Mouse (Mus musculus) bone marrow macrophage, adult 2 months (primary cell): ENCODE data around the gene Qtrt1. TPM values are rescaled to one million over a fixed set of nuclear protein-coding genes. Genes with fewer than 3 reads are reported as not detected.

Experiments used
- H3K27ac ChIP-seq: 2 replicates; pipeline ENCODE4 v1.5.1; 2012; ENCODE audit warnings: low read depth, low read length; ENCODE audit not compliant: insufficient read depth
- H3K4me1 ChIP-seq: 2 replicates; pipeline ENCODE4 v1.6.1; 2012; ENCODE audit warnings: low read length; ENCODE audit not compliant: control insufficient read depth, insufficient read depth
- H3K4me3 ChIP-seq: 2 replicates; pipeline ENCODE4 v1.5.1; 2012; ENCODE audit warnings: mild to moderate bottlenecking, low read length, moderate library complexity; ENCODE audit not compliant: insufficient read depth
- CTCF ChIP-seq: IDR thresholded peaks from 2 replicates; pipeline ENCODE4 v1.5.1; 2012; ENCODE audit warnings: low read depth, mild to moderate bottlenecking, low read length, moderate library complexity
- POLR2A ChIP-seq: IDR thresholded peaks from 2 replicates; pipeline ENCODE4 v1.6.1; 2012; ENCODE audit warnings: mild to moderate bottlenecking, low read depth, low read length, borderline replicate concordance
- polyA plus RNA-seq: library from polyadenylated mRNA; stranded (reverse); fragments of >200 nt; gene quantifications from 2 replicates; pipeline ENCODE4 v1.2.4, GENCODE M21; 2012; ENCODE audit not compliant: missing spikeins, insufficient read depth, insufficient read length

Gene Qtrt1
- polyA plus RNA-seq: 9.9 and 14.9 TPM in 2 replicates

- peak within 1 kb of the TSS; percentile 61 for H3K27ac ChIP-seq
- H3K4me1 ChIP-seq: peaks cover 9% of the 10 kb centered on the region; the same call in 1 of the 2 replicates
- H3K4me3 ChIP-seq: peak within 1 kb of the TSS; percentile 86
- TF ChIP-seq POLR2A: no peak
- no peak for TF ChIP-seq CTCF
Observed at GRCm38 (mm10) chr9:21411669-21412550, at the start of gene Qtrt1. Qtrt1 (plus strand) TSS chr9:21411837.

DNA sequence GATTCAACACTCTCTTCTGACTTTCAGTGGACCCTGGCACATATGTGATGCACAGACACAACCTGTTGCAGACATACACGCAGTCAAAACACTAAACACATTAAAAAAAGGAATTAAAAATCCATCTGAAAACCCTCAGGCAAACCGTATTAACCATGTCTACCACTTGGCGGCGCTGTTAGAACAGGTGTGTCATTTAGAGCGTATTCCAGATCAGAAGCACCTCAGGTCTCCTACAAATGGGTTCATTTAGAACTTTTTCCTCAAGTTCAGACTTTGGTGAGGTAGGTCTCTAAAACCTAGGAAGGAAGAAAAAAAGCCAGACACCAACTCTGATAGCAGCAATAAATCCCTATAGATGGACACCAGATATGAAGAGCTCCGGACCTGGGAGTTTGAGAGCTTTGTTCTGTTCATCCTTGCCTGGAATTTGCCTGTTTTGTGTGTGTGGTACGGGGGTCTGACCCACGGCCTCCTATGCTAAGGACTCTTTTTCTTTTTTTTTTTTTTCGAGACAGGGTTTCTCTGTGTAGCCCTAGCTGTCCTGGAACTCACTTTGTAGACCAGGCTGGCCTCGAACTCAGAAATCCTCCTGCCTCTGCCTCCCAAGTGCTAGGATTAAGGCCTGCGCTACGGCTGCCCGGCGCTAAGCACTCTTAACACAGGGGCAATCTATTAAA lies 45.0 kb upstream of the Qtrt1 start:
- TF ChIP-seq CTCF (no peak), POLR2A (no peak)
- peak overlapping the region; percentile 63 for H3K27ac ChIP-seq
- H3K4me1 ChIP-seq: peaks cover 17% of the 10 kb centered on the region
- peak overlapping the region; percentile 46 for H3K4me3 ChIP-seq

DNA sequence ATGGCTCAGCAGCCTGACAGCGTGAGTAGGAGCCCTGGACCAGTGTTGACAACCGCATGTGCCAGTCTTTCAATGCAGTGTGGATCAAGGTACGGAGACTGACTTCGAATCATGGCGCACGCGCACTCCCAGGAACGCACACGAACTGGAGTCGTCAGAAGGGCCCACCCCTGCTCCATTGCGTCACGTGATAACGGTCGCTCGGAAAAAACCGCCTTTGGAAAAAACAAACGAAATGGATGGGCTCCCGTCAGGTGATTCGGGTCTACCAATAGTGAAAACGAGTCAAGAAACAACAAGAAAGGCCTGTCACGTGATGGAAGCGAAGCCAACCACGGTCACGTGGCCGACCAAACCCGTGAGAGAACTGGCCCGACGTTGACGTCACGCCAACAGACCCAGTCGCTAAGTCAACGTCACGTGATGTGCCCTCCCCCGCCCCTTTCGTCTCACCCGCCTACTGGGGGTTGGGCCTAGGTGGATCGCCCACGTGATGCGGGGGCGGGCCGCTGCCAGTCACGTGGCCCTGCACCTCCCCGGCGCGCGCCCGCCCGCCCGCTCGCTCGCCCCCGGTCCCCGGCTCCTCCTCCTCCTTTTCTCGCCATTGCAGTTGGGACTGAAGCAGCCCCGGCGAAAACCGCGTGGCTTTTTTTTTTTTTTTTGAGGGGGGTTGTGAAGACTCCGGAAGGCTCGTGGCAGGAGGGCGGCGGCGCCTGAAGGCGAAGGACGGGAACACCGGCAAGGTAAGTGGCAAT lies 44.1 kb upstream of the Qtrt1 start, which contains the start of gene Ilf3:
Gene Ilf3 (plus strand): TSS at position 515 of the 755 bp plus-strand sequence.
- Histone ChIP-seq H3K4me3 (peak within 1 kb of the TSS; percentile 83), H3K4me1 (peaks cover 17% of the 10 kb centered on the region), H3K27ac (peak within 1 kb of the TSS; percentile 64)
- TF ChIP-seq POLR2A: no peak; the same call in 1 of the 2 replicates
- TF ChIP-seq CTCF: no peak

GRCm38 (mm10) chr9:21368131-21368584 lies 43.5 kb upstream of the Qtrt1 start:
- peaks cover 17% of the 10 kb centered on the region for H3K4me1 ChIP-seq
- peak overlapping the region; percentile 83 for H3K4me3 ChIP-seq
- TF ChIP-seq POLR2A: no peak
- TF ChIP-seq CTCF: no peak

DNA sequence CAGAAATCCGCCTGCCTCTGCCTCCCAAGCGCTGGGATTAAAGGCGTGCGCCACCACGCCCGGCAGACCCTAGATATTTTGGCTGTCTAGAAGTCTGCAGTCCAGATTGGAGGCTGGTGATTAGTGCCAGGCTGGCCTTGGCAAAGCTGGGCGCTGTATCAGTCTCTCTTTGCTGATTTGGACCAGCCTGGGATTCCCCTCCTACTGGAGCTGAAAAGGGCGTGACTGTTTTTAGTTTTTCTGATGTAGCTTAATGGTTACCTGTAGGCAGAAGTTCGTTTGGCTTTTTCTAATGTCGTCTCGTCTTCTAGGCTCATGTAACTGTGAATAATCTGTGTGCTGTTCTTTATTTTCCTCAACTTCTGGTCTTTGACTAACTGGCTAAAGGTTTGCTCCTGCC lies 42.6 kb upstream of the Qtrt1 start:
- peaks cover 17% of the 10 kb centered on the region for H3K4me1 ChIP-seq
- peak overlapping the region; percentile 83 for H3K4me3 ChIP-seq
- TF ChIP-seq POLR2A (no peak), CTCF (no peak)
- H3K27ac ChIP-seq: no peak overlapping the region

More at GRCm38 (mm10) chr9:21368131-21368584, 43.5 kb upstream of the Qtrt1 start:
- H3K27ac ChIP-seq: peak overlapping the region; percentile 64

- TF ChIP-seq CTCF (no peak), POLR2A (no peak)
- peaks cover 19% of the 10 kb centered on the region for H3K4me1 ChIP-seq
- H3K4me3 ChIP-seq: no peak overlapping the region
- no peak overlapping the region for H3K27ac ChIP-seq
Observed at GRCm38 (mm10) chr9:21370876-21371275, 40.8 kb upstream of the Qtrt1 start.

GRCm38 (mm10) chr9:21372508-21372907 lies 39.1 kb upstream of the Qtrt1 start:
- Histone ChIP-seq H3K4me3 (no peak overlapping the region), H3K27ac (no peak overlapping the region), H3K4me1 (peaks cover 19% of the 10 kb centered on the region)
- no peak for TF ChIP-seq POLR2A
- TF ChIP-seq CTCF: no peak

DNA sequence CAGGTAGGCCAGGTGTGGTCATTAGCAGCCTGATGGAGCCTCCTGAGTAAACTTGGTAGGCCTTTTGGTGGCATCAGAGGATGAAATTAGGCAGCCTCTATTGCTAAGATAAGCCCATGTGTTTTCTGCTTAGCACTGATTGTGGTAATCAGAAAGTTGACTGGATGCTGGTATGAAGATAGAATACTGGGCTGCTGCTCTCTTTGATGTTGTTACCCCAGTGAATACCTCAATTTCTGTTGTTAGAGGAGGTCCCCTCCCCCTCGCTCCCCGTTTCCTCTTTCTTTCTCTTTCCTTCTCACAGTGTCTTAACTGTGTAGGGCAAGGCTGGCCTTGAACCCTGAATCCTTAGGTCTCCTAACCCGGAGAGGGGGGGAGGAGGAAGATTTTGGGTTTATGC lies 32.4 kb upstream of the Qtrt1 start:
- no peak for TF ChIP-seq CTCF
- Histone ChIP-seq H3K4me1 (0 out of 2 replicates have a peak, but pooled peaks cover 11% of the 10 kb centered on the region), H3K4me3 (no peak overlapping the region), H3K27ac (no peak overlapping the region)

- Histone ChIP-seq H3K27ac (no peak overlapping the region), H3K4me1 (0 out of 2 replicates have a peak, but pooled peaks cover 9% of the 10 kb centered on the region), H3K4me3 (no peak overlapping the region)
- no peak for TF ChIP-seq POLR2A
- TF ChIP-seq CTCF: no peak
Observed at GRCm38 (mm10) chr9:21380868-21381267, 30.8 kb upstream of the Qtrt1 start.
